Mouse (Mus musculus) spleen, postnatal 4 days (tissue): ENCODE measurements around the gene Disc1.
A peak's percentile ranks its signal among the peaks of the same experiment; 100 is the strongest.

Experiments used
- DNase-seq, 2 experiments: peaks; one replicate each; pipeline ENCODE4 v3.0.0; 2022; ENCODE audit warnings: low spot score in 2 of 2

Gene Disc1

GRCm38 (mm10) chr8:125067596-125067960 is 13.6 kb downstream of the Disc1 start:
- DNase-seq = peak in 1 of 2 experiments; percentile 23

DNA sequence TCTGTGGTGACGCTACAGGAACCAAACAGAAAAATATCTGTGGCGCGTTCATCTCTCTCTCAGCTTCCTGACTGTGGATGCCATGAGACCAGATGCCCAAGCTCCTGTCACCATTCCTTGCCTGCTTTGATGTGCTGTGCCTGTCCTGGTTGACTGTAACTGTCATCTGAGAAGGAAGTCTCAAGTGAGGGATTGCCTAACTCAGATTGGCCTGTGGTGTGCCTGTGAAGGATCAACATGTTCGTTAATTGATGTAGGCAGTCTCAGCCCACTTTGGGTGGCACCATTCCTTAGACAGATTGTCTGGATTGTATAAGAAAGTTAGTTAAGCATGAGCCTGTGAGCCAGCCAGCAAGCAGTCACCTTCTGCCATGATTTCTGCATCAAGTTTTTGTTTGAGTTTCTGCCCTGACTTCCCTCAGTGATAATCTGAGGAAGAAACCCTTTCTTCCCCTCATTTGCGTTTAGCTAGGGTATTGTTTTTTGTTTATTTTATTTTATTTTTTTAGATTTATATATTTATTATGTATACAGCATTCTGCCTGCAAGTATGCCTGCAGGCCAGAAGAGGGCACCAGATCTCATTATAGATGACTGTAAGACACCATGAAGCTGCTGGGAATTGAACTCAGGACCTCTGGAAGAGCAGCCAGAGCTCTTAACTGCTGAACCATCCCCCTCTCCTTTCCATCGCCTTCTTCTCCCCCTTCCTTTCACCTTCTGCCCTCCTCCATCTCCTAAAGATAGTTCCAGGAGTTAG is 14.3 kb downstream of the Disc1 start:
- DNase-seq = no peak

GRCm38 (mm10) chr8:125069304-125069703 is 15.3 kb downstream of the Disc1 start:
- DNase-seq = no peak

- DNase-seq = no peak
Observed at GRCm38 (mm10) chr8:125069733-125070132, 15.7 kb downstream of the Disc1 start.

GRCm38 (mm10) chr8:125074141-125074540 is 20.1 kb downstream of the Disc1 start:
- no peak for DNase-seq

DNA sequence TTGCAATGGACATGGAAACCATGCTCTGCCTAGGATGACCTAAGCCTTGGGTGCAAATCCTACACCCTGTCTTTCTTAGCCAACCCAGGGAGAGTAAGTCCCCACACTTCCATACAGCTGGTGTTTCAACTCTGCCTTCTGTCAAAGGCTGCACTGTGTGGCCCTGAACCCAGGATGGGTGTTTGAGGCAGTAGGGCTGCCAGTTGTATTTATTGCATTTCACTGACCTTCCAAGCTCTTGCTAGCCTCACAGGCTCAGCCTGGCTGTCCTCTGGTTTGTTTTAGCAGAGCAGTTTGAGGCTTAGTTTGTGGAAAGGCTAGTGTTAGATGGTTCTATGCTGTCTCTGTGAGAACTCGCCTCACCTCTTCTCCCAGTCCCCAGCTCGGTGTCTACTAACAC is 20.6 kb downstream of the Disc1 start:
- no peak for DNase-seq

- DNase-seq = no peak
Observed at GRCm38 (mm10) chr8:125075389-125075788, 21.4 kb downstream of the Disc1 start.

DNA sequence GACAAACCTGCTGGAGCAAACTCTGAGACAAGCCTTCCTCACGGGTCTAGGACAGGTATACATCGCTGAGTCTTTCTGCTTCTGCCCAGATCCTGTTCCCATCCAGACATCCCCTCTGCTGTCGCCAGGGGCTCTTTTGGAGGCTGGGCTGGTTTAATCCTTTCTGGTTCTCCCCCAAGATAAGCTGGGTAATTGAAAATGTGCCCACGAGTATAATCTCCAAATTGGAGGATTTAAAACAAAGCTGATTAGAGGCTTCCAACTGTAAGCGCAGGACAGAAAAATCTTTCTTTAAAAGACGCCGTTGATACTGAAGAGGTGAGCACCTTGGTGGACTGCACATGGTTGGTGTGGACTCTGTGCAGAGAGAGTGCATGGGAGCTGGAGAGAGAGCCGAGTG is 23.3 kb downstream of the Disc1 start:
- no peak for DNase-seq

- no peak for DNase-seq
Observed at GRCm38 (mm10) chr8:125078771-125079384, 24.9 kb downstream of the Disc1 start.

DNA sequence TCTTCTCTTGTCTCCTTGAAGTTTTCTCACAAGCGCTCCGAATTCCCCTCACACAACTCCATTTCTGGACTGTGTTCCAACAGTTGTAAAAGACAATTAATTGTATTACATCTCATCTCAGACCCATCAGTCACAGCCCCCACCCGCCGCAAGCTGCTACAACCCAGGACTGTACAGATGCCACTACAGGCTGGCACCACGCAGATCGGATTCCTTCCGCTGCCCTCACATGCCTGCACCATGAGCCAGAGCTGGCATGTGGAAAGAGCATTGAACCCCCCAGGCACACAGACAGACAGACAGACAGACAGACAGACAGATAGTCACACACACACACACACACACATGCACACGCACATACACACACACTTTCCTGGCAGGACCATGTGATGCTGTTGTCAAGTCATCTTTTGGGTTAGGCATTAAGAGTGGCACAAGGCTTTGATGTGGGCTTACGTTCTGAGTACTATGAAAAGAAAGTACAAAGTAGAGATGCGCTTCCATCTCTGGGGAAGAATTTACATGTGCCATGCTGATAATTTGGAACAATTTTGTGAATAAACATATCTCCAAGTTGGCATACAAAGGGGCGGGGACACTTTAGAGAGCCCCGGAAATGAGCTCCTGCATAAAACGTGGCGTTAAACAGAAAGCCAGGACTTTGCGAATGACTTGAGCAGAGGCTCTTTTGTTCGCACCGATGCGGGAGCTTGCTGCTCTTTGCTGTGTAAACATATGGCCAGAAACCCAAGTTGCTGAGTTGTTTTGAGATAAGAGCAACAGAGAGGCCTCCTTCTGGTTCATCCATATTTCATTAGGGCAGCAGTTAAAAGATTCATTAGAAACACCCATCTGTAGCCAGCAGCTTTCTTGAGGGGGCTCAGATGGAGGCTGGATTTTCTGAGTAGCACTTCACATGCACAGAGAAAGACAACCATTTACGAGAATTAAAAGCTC is 26.7 kb downstream of the Disc1 start:
- no peak for DNase-seq

- DNase-seq = no peak
Observed at GRCm38 (mm10) chr8:125083746-125084145, 29.8 kb downstream of the Disc1 start.

- no peak for DNase-seq
Observed at GRCm38 (mm10) chr8:125084523-125084922, 30.5 kb downstream of the Disc1 start.

DNA sequence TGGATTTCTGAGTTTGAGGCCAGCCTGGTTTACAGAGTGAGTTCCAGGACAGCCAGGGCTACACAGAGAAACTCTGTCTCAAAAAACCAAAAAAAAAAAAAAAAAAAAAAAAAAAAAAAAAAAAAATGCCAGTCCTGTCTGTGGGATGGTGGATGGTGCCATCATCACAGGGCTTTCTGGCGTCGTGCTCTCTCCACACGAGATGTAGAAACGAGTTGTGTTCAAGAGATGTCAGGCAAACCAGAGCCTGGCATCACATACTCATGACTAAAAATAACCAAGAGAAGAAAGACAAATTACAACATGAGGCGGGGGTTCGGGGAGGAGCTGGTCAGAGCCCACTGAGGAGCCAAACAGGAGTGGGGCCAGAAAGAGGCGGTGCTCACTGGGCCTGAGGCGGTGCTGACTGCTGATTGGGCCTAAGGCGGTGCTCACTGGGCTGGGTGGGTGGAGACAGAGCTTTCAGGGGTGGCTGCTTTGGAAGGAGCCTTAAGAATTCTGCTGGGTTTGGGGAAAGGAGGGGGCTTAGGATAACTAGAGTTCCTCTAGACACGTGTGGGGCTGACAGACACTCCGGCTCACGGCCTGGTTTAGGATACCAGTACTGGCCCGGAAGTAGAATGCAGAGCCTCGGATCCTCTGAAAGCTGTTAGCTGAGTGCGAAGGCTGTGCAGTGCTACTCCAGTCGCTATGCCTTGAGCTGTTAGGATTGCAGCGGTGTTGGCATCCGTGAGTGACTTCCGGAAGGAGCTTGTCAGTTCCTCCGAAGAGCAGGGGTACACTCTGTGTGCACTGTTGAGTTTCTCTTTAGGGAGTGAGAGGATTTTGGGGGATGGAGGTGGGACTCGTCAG is 37.1 kb downstream of the Disc1 start:
- DNase-seq = no peak

- no peak for DNase-seq
Observed at GRCm38 (mm10) chr8:125097140-125097539, 43.1 kb downstream of the Disc1 start.

DNA sequence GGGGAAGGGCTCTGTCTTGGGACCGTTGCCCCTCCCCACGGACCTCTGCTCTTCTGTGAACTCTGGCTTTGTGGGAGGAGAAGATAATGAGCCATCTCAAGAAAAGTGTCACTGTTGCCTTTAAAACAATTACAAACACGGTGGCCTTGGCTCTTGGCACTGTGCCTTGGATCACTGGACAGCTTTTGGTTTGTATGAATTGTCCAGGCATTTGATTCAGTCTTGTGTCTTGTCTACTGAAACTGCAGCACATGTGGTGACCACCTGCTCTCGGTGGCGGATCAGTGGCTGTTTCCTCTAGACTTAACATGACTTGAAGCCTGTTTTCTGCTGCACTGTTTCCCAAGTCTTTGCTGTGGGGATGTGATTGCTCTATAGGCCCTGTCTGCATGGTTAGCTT is 44.1 kb downstream of the Disc1 start:
- no peak for DNase-seq

DNA sequence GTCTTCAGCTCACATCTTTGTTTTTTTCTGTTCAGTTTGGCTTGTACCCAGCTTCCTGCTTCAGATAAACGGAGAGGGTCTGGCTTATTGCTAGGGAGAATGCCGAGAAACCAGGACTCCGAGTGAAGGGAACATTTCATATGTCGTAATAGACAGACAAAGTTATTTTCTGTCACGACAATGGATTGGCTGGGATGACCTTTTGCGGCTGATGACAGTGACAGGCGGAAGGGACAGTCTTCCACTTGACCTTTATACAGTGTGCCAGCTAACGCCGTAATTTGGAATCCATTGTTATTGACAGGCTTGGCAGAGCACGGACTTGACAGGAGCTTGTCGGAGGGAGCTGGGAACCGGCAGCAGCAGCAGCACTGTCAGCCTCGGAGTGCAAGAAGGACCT is 48.3 kb downstream of the Disc1 start:
- DNase-seq = no peak

DNA sequence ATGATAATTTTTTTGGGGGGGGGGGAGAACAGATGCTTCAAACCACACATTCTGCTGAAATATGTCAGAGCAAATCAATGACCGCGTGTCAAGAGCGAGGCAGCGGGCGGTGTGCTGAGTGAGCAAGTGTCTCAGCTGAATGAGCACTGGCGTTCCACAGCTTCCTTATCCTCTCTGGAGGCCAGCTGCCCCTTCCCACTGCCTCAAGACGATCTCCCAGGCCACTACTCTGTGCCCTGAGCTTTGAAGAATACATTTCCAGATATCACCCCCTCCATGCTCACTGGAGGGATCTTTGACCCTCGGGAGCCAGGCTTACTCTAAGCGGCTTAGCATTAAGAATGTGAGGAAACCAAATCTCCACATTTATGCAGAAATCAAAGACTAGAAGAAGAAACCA is 59.2 kb downstream of the Disc1 start:
- no peak for DNase-seq

DNA sequence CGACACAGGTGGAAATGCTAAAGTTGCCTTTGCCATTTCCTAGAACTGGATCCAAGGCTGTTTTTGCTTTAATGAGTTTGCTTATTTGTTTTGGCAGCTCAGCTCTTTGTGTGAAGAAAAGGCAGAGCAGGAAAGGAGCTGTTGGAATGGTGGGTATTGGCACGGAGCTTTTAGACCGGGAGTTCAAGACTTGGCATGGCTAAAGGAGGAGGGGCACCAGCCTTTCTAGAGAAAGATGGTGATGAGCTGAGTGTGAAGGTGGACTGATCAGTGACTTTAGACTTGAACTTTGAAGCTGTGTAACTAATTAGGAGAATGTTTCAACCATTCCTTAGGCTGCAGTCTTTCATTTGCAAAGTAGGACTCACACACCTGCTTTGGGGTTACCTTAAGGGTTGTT is 59.8 kb downstream of the Disc1 start:
- DNase-seq = no peak

GRCm38 (mm10) chr8:125115321-125115720 is 61.3 kb downstream of the Disc1 start:
- DNase-seq = no peak

DNA sequence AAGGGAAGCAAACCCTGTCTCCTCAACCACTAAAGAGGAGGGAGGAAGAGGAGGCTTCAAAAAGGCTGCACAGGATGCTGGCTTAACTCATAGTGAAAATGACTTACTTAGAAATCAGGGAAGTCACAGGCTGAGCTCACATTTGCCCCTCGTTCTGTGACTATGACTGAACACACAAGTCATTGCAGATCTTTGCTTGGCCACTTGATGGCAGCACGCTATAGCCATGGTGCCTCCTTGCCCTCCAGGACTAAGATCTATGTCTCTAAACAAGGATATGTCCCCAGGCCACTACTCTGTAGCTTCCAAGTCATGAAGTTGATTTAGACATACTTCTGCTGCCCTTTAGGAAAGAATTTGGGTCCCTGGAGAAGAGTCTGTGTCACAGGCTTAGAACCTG is 62.6 kb downstream of the Disc1 start:
- DNase-seq = no peak

GRCm38 (mm10) chr8:125126482-125126881 is 72.5 kb downstream of the Disc1 start:
- no peak for DNase-seq

DNA sequence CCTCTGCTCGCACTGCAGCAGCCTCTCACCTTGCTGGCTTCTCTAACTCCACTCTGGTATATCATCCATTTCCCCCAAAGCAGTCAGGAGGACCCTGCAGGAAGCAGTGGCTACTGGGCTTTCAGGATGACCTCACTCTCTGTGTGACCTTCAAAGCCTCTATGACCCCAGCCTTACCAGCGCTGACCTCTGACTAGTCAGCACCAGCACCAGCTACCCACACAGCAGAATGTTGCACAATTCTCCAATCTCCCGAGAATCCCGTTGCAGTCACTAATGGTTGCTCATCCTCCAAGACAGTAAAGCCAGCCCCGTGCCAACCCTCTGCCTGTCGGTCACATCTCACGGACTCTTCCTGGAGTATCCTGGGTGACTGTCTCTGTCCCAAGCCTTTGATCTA is 73.6 kb downstream of the Disc1 start:
- DNase-seq = no peak
